Mouse (Mus musculus) Muller cell, postnatal 12 days (primary cell): ENCODE measurements around the gene Gm6096.

ENCODE experiments used
- DNase-seq: peaks from one replicate; pipeline ENCODE4 v3.0.0-alpha.2; 2015; ENCODE audit errors: inconsistent ontology term

Gene Gm6096

DNA sequence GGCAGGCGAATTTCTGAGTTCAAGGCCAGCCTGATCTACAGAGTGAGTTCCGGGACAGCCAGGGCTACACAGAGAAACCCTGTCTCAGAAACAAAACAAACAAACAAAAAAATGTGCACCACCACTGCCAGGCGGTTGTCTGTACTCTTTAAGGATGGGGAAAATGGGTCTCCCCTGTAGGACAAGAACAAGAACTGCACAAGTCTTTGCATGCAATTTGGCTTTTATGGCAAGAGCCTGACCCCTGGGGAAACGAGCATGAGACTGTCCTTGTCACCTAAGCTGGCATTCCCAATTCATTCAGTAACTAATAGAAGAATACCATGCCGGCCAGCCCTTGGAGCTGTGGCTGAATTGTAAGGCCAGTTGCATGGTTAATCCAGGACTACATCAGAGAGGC lies 15.2 kb upstream of the Gm6096 start:
- DNase-seq, result no peak

DNA sequence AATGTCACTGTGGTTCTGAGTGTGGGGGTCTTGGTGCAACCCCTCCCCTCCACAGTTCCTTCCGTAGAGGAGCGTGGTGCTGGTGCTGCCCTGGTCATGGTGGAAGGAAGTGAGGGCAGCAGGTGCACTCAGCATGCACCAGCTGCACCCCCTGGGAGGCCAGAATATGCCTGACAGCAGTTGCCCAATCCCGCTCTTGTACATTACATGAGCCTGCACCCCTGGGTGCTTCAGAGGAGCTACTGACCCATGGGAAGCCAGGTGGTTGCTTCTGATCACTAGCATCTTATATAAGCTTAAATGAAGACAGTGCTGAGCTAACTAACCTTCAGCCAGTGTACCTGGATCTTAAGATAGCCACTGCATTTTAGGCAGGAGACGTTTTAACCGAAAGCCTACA lies 12.8 kb upstream of the Gm6096 start:
- no peak for DNase-seq

DNA sequence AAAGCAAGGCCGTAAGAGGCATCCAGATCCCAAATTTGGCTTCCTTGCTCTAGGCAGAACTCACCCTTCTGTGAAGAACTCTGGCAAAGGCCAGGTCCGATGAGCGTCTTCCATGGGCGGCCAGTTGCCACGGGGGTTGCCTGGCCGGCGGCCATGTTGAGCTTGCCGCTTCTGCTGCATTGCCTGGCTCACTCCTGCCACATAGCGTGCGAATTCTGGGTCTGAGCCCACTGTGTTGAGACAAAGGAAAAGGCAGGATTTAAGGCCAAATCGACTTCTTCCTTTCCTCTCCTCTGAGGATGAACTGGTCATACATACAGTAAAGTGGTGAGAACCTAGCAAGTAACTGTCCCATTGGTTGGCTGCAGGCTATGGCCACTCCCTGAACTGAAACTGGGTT lies 8.7 kb upstream of the Gm6096 start:
- no peak for DNase-seq

GRCm38 (mm10) chr7:34246870-34247499 lies 3.9 kb upstream of the Gm6096 start:
- DNase-seq, result no peak

DNA sequence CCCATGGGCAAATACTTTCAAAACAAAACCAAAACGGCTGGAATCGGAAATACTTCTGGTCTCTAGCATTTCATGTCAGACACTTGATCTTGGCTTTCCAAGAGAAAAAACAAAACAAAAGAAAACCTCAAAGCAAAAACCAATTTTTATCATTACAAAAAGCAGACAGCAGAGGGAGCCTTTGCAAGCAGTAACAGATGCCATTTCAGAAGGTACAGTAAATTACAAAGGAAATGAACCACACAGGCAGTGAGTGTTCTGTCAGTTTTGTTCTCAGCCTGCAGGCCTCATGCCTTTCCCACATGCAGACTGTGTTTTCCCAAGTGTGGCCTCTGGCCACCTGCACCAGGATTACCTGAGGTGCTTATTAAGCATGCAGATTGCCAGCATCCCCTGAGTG lies 1.2 kb downstream of the Gm6096 start:
- DNase-seq, result no peak

GRCm38 (mm10) chr7:34255137-34255536 lies 4.3 kb downstream of the Gm6096 start:
- no peak for DNase-seq

GRCm38 (mm10) chr7:34255916-34256315 lies 5.1 kb downstream of the Gm6096 start:
- DNase-seq, result no peak

- DNase-seq, result no peak
Measured at GRCm38 (mm10) chr7:34257279-34257678, 6.4 kb downstream of the Gm6096 start.

GRCm38 (mm10) chr7:34258407-34258806 lies 7.6 kb downstream of the Gm6096 start:
- no peak for DNase-seq

- DNase-seq, result no peak
Measured at GRCm38 (mm10) chr7:34263437-34263836, 12.6 kb downstream of the Gm6096 start.

DNA sequence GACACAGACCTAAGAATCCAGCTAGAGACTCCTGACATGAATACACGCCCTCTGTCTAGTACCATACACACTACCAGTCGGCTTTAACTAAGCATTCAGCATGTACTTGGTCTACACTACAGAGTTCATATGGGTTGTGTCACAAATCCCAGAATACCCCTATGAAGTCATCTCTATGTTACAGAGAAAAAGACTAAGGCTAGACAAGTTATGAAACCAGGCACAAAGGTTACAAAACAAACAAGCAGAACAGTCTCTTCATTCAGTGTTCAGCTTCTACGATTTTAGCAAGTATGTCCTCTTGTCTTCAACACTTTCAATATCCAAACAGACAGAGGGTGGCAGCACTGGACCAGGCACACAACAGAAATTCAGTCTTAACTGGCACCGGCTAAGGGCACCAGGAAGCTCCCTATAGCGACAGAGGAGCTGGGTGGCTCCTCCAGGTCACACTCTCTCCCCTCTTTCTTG lies 15.1 kb downstream of the Gm6096 start:
- peak; percentile 72 for DNase-seq

GRCm38 (mm10) chr7:34266421-34266820 lies 15.6 kb downstream of the Gm6096 start:
- no peak for DNase-seq

DNA sequence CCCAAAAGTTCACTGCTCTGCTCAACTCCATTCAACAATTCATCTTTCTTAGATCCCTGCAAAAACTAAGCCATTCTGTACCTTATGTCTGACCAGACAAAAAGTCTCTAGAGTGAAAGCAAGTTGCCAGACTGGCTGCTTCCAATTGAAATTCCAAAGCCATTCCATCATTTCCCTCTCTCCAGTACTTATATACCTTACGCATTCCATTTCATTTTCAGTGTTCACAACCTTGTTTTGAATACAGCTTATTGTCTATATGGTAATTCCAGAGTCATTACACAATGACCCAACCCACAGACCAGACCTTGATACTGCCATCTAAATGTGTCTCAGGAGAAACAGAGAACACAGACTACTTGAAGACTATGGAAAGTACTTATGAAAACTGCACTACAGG lies 17.6 kb downstream of the Gm6096 start:
- DNase-seq, result peak; percentile 80

DNA sequence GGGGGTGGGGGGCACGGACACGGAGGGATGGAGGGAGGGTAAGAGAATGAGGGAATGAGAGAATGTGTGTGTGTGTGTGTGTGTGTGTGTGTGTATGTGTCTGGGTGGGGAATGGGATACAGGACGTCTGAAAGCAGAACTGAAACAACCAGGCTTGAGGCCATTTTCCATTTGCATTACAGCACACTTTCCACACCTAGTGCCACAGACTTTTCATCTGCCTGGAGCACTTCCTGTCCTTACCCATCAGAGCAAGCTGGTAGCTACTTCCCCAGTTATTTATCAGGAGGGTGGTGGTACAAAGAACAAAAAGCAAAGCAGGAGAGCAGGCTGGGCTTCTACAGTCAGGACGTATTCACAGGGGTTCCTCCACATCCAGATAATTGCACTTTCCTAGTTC lies 21.6 kb downstream of the Gm6096 start:
- no peak for DNase-seq

DNA sequence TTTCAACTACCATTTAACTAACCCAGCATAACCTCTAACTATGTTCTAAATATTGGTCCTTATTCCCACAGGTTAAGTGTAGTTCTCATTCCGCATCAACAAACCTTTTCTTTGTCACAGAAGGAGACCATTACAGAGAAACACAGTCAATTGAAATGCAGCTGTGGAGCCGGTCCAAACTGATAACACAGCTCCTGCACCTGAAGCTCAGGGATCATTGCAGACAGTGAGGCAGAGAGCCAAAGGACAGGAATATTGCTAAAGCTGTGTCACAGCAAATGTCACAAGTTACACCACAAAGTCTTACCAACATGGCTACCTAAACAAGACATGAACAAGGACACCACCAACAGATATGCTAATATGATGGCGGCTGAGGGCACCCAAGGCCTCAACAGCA lies 25.2 kb downstream of the Gm6096 start:
- DNase-seq, result no peak

DNA sequence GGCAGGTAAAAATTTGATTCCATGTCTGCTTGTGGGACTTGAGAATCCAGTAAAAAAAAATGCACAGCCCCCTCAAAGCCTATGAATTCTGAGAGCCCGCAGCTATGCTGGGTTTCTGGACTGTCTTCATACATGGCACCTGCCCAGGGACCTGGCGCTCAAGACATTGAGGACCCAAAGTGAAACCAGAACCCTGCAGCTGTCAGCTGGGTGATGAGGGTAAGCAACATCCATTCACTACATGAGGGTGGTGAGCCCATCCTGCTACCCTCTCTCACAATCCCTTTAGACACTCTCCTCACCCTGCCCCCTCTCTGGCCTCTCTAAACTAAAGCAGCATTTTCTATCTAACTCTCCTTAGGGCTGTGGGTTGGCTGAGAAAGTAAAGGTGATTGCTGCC lies 26.8 kb downstream of the Gm6096 start:
- DNase-seq, result no peak

DNA sequence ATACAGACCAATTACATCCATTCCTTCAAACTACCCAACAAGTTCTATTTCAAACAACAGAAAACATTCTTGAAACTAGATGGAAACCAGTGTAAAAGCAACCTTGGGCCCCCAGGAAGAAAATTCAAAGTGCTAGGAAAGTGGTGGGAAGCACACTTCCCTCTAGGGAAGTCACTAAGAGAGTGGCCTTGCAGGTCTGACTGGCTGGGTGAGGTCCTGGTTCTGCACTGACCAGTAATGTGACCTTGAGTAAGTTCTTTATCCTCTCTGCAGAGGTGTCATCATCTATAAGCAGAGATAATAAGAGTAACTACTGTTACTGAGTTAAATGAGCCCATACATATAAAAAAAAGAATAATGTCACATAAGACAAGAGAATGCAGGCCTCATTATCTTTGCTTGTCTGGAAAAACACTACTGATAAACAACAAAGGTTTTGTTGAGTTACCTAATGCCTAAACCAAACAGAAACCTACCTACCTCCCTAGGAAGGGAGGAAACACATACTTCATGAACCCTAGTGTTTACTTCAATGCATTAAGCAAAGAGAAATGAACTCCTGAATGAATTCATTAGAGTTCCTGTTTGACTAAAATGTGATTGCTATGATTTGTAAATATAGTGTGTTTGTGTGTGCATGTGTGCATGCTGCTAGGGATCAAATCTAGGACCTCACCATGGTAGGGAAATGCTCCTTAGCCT lies 39.8 kb downstream of the Gm6096 start:
- no peak for DNase-seq

GRCm38 (mm10) chr7:34291265-34291664 lies 40.4 kb downstream of the Gm6096 start:
- no peak for DNase-seq

GRCm38 (mm10) chr7:34292633-34293032 lies 41.8 kb downstream of the Gm6096 start:
- DNase-seq, result no peak

DNA sequence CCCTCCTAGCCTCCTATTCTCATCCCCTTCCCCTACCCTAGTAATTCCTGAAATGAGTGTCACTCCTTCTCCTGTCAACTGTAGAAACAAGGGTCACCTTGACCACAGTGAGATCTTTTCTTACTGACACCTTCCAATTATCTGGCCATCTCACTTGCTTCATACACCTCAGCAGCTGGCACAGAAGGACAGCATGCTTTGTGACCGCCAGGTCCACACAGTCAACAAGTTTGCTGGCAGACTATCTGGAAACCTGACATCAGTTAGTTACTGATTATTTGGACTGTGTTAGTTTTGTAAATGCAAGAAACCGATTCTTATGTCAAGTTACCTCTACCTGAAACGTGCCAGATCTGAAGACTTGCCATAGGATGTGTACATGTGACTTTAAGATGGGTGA lies 45.3 kb downstream of the Gm6096 start:
- no peak for DNase-seq

DNA sequence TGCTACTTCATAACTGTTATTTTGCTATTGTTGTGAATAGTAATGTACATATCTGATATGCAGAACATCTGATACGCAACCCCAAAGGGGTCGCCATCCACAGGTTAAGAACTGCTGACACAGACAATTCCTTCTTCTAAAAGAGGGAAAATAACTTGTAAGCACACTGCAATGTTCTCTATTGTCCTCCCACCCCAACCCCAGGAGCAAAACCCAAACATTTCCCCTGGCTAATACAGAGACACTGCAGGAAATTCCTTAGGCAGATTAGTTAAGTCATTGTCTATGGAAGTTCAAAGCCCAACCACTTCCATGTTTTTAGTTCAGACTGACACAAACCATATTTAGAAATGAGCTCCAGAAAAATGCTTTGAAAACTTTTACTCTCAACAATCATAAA lies 48.0 kb downstream of the Gm6096 start:
- DNase-seq, result peak; percentile 65
